Mouse (Mus musculus): ENCODE measurements around the gene Trmo. TPM values are rescaled to one million over a fixed set of nuclear protein-coding genes. Genes with fewer than 3 reads are reported as not detected.

The Trmo gene
- polyA plus RNA-seq, 1 experiment, result 7.7 TPM

- Histone ChIP-seq H3K4me3 (replicated peaks; ENCODE audit: insufficient read depth, low read depth, low read length) (no peak overlapping the region), H3K4me1 (ENCODE audit: control insufficient read depth, insufficient read depth, low read length) (no peaks in the 10 kb centered on the region), H3K27me3 (ENCODE audit: control insufficient read depth, insufficient read depth, low read length) (no peaks in the 10 kb centered on the region), H3K27ac (ENCODE audit: insufficient read depth, low read length) (no peak overlapping the region)
- 66% methylated on average over 1 of the region's 1 CpGs for WGBS
- TF ChIP-seq CTCF (IDR thresholded peaks at IDR 0.05; ENCODE audit: borderline replicate concordance, insufficient read depth, low read depth, low read length) (no peak), POLR2A (IDR thresholded peaks at IDR 0.05; ENCODE audit: borderline replicate concordance, insufficient read depth, low read length) (no peak)
- no peak for DNase-seq
These were observed 22.9 kb upstream of the Trmo start for GRCm38 (mm10) chr4:46412113-46412512.

GRCm38 (mm10) chr4:46411489-46411888 is 22.3 kb upstream of the Trmo start:
- Histone ChIP-seq H3K27ac (ENCODE audit: insufficient read depth, low read length) (no peak overlapping the region), H3K4me1 (ENCODE audit: control insufficient read depth, insufficient read depth, low read length) (no peaks in the 10 kb centered on the region), H3K4me3 (replicated peaks; ENCODE audit: insufficient read depth, low read depth, low read length) (no peak overlapping the region), H3K27me3 (ENCODE audit: control insufficient read depth, insufficient read depth, low read length) (no peaks in the 10 kb centered on the region)
- 80% methylated on average over 6 of the region's 6 CpGs for WGBS
- TF ChIP-seq POLR2A (IDR thresholded peaks at IDR 0.05; ENCODE audit: borderline replicate concordance, insufficient read depth, low read length) (no peak), CTCF (IDR thresholded peaks at IDR 0.05; ENCODE audit: borderline replicate concordance, insufficient read depth, low read depth, low read length) (no peak)
- DNase-seq, result no peak

DNA sequence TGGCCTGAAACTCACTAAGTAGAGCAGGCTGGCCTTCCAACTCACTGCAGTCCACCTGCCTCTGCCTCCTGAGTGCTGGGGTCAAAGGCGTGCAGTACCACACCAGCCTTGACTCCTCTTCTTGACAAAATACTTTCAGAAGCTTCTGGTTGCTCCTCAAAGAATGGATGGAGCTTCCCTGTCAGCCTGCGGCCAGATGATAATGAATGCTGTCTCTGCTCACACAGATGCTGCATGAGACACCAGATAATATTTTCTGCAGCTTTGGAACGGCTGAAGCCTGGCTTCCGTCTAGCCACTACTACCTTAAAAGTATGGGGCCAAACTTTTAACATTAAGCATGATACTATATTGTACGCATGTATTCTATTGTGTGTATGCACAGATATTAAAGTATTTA is 21.4 kb upstream of the Trmo start:
- Histone ChIP-seq H3K4me3 (replicated peaks; ENCODE audit: insufficient read depth, low read depth, low read length) (no peak overlapping the region), H3K27me3 (ENCODE audit: control insufficient read depth, insufficient read depth, low read length) (no peaks in the 10 kb centered on the region), H3K27ac (ENCODE audit: insufficient read depth, low read length) (no peak overlapping the region), H3K4me1 (ENCODE audit: control insufficient read depth, insufficient read depth, low read length) (no peaks in the 10 kb centered on the region)
- TF ChIP-seq POLR2A (IDR thresholded peaks at IDR 0.05; ENCODE audit: borderline replicate concordance, insufficient read depth, low read length) (no peak), CTCF (IDR thresholded peaks at IDR 0.05; ENCODE audit: borderline replicate concordance, insufficient read depth, low read depth, low read length) (no peak)
- DNase-seq, result no peak
- WGBS, result 91% methylated on average over 5 of the region's 5 CpGs

GRCm38 (mm10) chr4:46406966-46407703 is 17.9 kb upstream of the Trmo start:
- TF ChIP-seq POLR2A (IDR thresholded peaks at IDR 0.05; ENCODE audit: borderline replicate concordance, insufficient read depth, low read length) (no peak), CTCF (IDR thresholded peaks at IDR 0.05; ENCODE audit: borderline replicate concordance, insufficient read depth, low read depth, low read length) (no peak)
- Histone ChIP-seq H3K27me3 (ENCODE audit: control insufficient read depth, insufficient read depth, low read length) (no peaks in the 10 kb centered on the region), H3K4me3 (replicated peaks; ENCODE audit: insufficient read depth, low read depth, low read length) (no peak overlapping the region), H3K4me1 (ENCODE audit: control insufficient read depth, insufficient read depth, low read length) (no peaks in the 10 kb centered on the region), H3K27ac (ENCODE audit: insufficient read depth, low read length) (no peak overlapping the region)
- no peak for DNase-seq
- WGBS, result 89% methylated on average over 8 of the region's 8 CpGs

DNA sequence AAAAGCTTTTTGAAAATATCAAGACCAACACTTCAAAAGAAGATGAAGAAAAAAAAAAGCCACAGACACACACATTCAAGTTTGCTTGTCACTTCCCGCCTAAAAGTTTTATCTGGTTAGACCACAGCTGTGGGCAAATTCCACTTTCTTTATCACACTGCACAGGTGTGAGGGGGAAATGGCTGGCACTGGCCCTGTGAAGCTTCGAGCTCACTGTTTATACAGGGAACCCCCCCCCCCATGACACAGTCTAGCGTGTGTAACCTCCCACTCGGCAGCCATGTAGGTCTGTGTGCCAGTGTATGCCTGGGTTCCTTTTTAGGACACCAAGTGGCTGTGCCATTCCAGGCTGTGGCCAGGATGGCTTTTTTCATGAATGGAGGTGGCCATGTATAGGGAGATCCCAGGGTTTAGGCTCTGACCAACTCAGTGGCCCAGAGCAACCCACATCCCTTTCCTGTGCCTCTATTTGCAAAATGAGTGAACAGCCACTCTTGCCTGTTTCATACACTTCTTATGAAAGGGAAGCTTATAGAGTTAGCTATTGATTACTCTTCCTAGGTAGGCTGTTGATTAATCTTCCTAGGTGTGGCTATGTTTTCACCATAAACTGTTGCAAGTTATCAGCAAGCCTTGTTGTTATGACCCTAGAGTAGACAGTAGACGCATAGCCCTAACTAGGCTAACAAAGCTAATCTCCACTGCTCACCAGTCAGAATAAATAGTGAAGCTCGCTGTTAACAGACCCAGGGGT is 15.0 kb upstream of the Trmo start:
- no peak overlapping the region for H3K4me3 ChIP-seq (replicated peaks; ENCODE audit: insufficient read depth, low read depth, low read length)
- TF ChIP-seq CTCF (IDR thresholded peaks at IDR 0.05; ENCODE audit: borderline replicate concordance, insufficient read depth, low read depth, low read length), result no peak
- TF ChIP-seq POLR2A (IDR thresholded peaks at IDR 0.05; ENCODE audit: borderline replicate concordance, insufficient read depth, low read length), result no peak
- no peaks in the 10 kb centered on the region for H3K4me1 ChIP-seq (ENCODE audit: control insufficient read depth, insufficient read depth, low read length)
- H3K27me3 ChIP-seq (ENCODE audit: control insufficient read depth, insufficient read depth, low read length), result no peaks in the 10 kb centered on the region
- no peak for DNase-seq
- 74% methylated on average over 6 of the region's 6 CpGs for WGBS
- H3K27ac ChIP-seq (ENCODE audit: insufficient read depth, low read length), result no peak overlapping the region

- DNase-seq, result no peak
- Histone ChIP-seq H3K4me1 (ENCODE audit: control insufficient read depth, insufficient read depth, low read length) (no peaks in the 10 kb centered on the region), H3K4me3 (replicated peaks; ENCODE audit: insufficient read depth, low read depth, low read length) (no peak overlapping the region), H3K27ac (ENCODE audit: insufficient read depth, low read length) (no peak overlapping the region), H3K27me3 (ENCODE audit: control insufficient read depth, insufficient read depth, low read length) (no peaks in the 10 kb centered on the region)
- TF ChIP-seq POLR2A (IDR thresholded peaks at IDR 0.05; ENCODE audit: borderline replicate concordance, insufficient read depth, low read length) (no peak), CTCF (IDR thresholded peaks at IDR 0.05; ENCODE audit: borderline replicate concordance, insufficient read depth, low read depth, low read length) (no peak)
- WGBS, result 69% methylated on average over 4 of the region's 4 CpGs
These were observed 9.6 kb upstream of the Trmo start for GRCm38 (mm10) chr4:46398839-46399238.

- Histone ChIP-seq H3K27me3 (ENCODE audit: control insufficient read depth, insufficient read depth, low read length) (no peaks in the 10 kb centered on the region), H3K4me1 (ENCODE audit: control insufficient read depth, insufficient read depth, low read length) (no peaks in the 10 kb centered on the region), H3K27ac (ENCODE audit: insufficient read depth, low read length) (no peak overlapping the region), H3K4me3 (replicated peaks; ENCODE audit: insufficient read depth, low read depth, low read length) (no peak overlapping the region)
- TF ChIP-seq POLR2A (IDR thresholded peaks at IDR 0.05; ENCODE audit: borderline replicate concordance, insufficient read depth, low read length) (no peak), CTCF (IDR thresholded peaks at IDR 0.05; ENCODE audit: borderline replicate concordance, insufficient read depth, low read depth, low read length) (no peak)
- 37% methylated on average over 5 of the region's 5 CpGs for WGBS
- DNase-seq, result no peak
These were observed 6.5 kb upstream of the Trmo start for GRCm38 (mm10) chr4:46395736-46396135.

DNA sequence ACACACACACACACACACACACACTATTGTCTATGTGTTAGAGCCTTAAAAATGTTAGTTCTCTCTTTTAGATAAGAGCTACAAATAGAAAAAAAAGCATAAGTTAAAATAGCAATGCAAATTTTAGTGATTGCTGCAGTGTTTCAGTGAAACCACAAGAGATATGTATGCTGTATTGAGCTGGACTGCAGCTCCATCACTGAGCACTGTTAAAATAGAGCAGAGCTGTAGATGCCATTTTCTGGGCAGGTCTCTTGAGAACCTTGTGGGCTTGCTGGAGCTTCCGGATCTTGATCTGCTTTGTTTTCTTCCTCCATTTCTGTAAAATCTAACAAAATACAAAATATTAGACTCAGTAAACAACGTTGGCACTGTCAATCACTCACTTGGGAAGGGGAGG is 5.2 kb upstream of the Trmo start:
- H3K27ac ChIP-seq (ENCODE audit: insufficient read depth, low read length), result no peak overlapping the region
- 75% methylated on average over 2 of the region's 2 CpGs for WGBS
- no peaks in the 10 kb centered on the region for H3K27me3 ChIP-seq (ENCODE audit: control insufficient read depth, insufficient read depth, low read length)
- no peak for DNase-seq
- no peaks in the 10 kb centered on the region for H3K4me1 ChIP-seq (ENCODE audit: control insufficient read depth, insufficient read depth, low read length)
- H3K4me3 ChIP-seq (replicated peaks; ENCODE audit: insufficient read depth, low read depth, low read length), result no peak overlapping the region
- TF ChIP-seq POLR2A (IDR thresholded peaks at IDR 0.05; ENCODE audit: borderline replicate concordance, insufficient read depth, low read length) (no peak), CTCF (IDR thresholded peaks at IDR 0.05; ENCODE audit: borderline replicate concordance, insufficient read depth, low read depth, low read length) (no peak)
